Mouse (Mus musculus): ENCODE measurements around the gene Fam189a1. TPM values are rescaled to one million over a fixed set of nuclear protein-coding genes. Genes with fewer than 3 reads are reported as not detected.
A peak's percentile ranks its signal among the peaks of the same experiment; 100 is the strongest.

Fam189a1 gene
- polyA plus RNA-seq, 1 experiment from 2014 or later: 3.6 TPM

GRCm38 (mm10) chr7:64847366-64847899, 308.9 kb downstream of the Fam189a1 start:
- WGBS: 78% methylated on average over 5 of the region's 5 CpGs
- Histone ChIP-seq H3K27ac (replicated peaks; ENCODE audit: low read depth, low read length) (no peak overlapping the region), H3K4me1 (ENCODE audit: control insufficient read depth, insufficient read depth, low read length) (no peaks in the 10 kb centered on the region), H3K9me3 (ENCODE audit: control insufficient read depth, low read length) (no peaks in the 10 kb centered on the region), H3K4me2 (ENCODE audit: low read depth, low read length) (no peak overlapping the region), H3K4me3 (ENCODE audit: low read depth, low read length) (no peak overlapping the region), H3K9ac (ENCODE audit: low read depth, low read length) (no peak overlapping the region), H3K27me3 (replicated peaks; ENCODE audit: control insufficient read depth, insufficient read depth, low read length) (no peaks in the 10 kb centered on the region), H3K36me3 (ENCODE audit: control insufficient read depth, insufficient read depth, low read length) (no peaks in the 10 kb centered on the region)
- DNase-seq (ENCODE audit: low spot score): no peak
- ATAC-seq (ENCODE audit: low read depth): no peak

- Histone ChIP-seq H3K4me1 (ENCODE audit: control insufficient read depth, insufficient read depth, low read length) (no peaks in the 10 kb centered on the region), H3K9ac (ENCODE audit: low read depth, low read length) (no peak overlapping the region), H3K27ac (replicated peaks; ENCODE audit: low read depth, low read length) (no peak overlapping the region), H3K9me3 (ENCODE audit: control insufficient read depth, low read length) (no peaks in the 10 kb centered on the region), H3K4me2 (ENCODE audit: low read depth, low read length) (no peak overlapping the region), H3K36me3 (ENCODE audit: control insufficient read depth, insufficient read depth, low read length) (no peaks in the 10 kb centered on the region), H3K27me3 (replicated peaks; ENCODE audit: control insufficient read depth, insufficient read depth, low read length) (no peaks in the 10 kb centered on the region), H3K4me3 (ENCODE audit: low read depth, low read length) (no peak overlapping the region)
- WGBS: 67% methylated on average over 3 of the region's 3 CpGs
- DNase-seq (ENCODE audit: low spot score): peak; percentile 63
- ATAC-seq (ENCODE audit: low read depth): no peak
Measured at GRCm38 (mm10) chr7:64846061-64846460, 310.3 kb downstream of the Fam189a1 start.

GRCm38 (mm10) chr7:64840946-64841659, 315.3 kb downstream of the Fam189a1 start:
- 40% methylated on average over 10 of the region's 10 CpGs for WGBS
- ATAC-seq (ENCODE audit: low read depth): no peak; the same call in 1 of the 2 replicates
- Histone ChIP-seq H3K4me3 (ENCODE audit: low read depth, low read length) (no peak overlapping the region), H3K27me3 (replicated peaks; ENCODE audit: control insufficient read depth, insufficient read depth, low read length) (no peaks in the 10 kb centered on the region), H3K9me3 (ENCODE audit: control insufficient read depth, low read length) (no peaks in the 10 kb centered on the region), H3K4me2 (ENCODE audit: low read depth, low read length) (no peak overlapping the region), H3K36me3 (ENCODE audit: control insufficient read depth, insufficient read depth, low read length) (no peaks in the 10 kb centered on the region), H3K27ac (replicated peaks; ENCODE audit: low read depth, low read length) (no peak overlapping the region), H3K9ac (ENCODE audit: low read depth, low read length) (no peak overlapping the region), H3K4me1 (ENCODE audit: control insufficient read depth, insufficient read depth, low read length) (peaks cover 15% of the 10 kb centered on the region)
- DNase-seq (ENCODE audit: low spot score): peak; percentile 14

GRCm38 (mm10) chr7:64840576-64840895, 315.8 kb downstream of the Fam189a1 start:
- Histone ChIP-seq H3K36me3 (ENCODE audit: control insufficient read depth, insufficient read depth, low read length) (no peaks in the 10 kb centered on the region), H3K4me3 (ENCODE audit: low read depth, low read length) (no peak overlapping the region), H3K9ac (ENCODE audit: low read depth, low read length) (no peak overlapping the region), H3K4me2 (ENCODE audit: low read depth, low read length) (peak overlapping the region; percentile 56), H3K4me1 (ENCODE audit: control insufficient read depth, insufficient read depth, low read length) (peaks cover 15% of the 10 kb centered on the region), H3K9me3 (ENCODE audit: control insufficient read depth, low read length) (peaks cover under 1% of the 10 kb centered on the region; the same call in 1 of the 2 replicates), H3K27me3 (replicated peaks; ENCODE audit: control insufficient read depth, insufficient read depth, low read length) (no peaks in the 10 kb centered on the region), H3K27ac (replicated peaks; ENCODE audit: low read depth, low read length) (no peak overlapping the region)
- WGBS: 67% methylated on average over 1 of the region's 1 CpGs
- DNase-seq (ENCODE audit: low spot score) (no peak), ATAC-seq (ENCODE audit: low read depth) (no peak)

- Histone ChIP-seq H3K9ac (ENCODE audit: low read depth, low read length) (peak overlapping the region; percentile 49), H3K27ac (replicated peaks; ENCODE audit: low read depth, low read length) (no peak overlapping the region; the same call in 1 of the 2 replicates), H3K27me3 (replicated peaks; ENCODE audit: control insufficient read depth, insufficient read depth, low read length) (no peaks in the 10 kb centered on the region), H3K4me2 (ENCODE audit: low read depth, low read length) (peak overlapping the region; percentile 56), H3K4me3 (ENCODE audit: low read depth, low read length) (peak overlapping the region; percentile 24), H3K9me3 (ENCODE audit: control insufficient read depth, low read length) (peaks cover 6% of the 10 kb centered on the region; the same call in 1 of the 2 replicates), H3K36me3 (ENCODE audit: control insufficient read depth, insufficient read depth, low read length) (no peaks in the 10 kb centered on the region), H3K4me1 (ENCODE audit: control insufficient read depth, insufficient read depth, low read length) (peaks cover 15% of the 10 kb centered on the region)
- DNase-seq (ENCODE audit: low spot score): peak; percentile 94
- WGBS: 2% methylated on average over 21 of the region's 21 CpGs
- ATAC-seq (ENCODE audit: low read depth): peak; percentile 94
Measured at GRCm38 (mm10) chr7:64839801-64840575, 316.4 kb downstream of the Fam189a1 start.

- H3K27ac ChIP-seq (replicated peaks; ENCODE audit: low read depth, low read length): no peak overlapping the region
- peak overlapping the region; percentile 56 for H3K4me2 ChIP-seq (ENCODE audit: low read depth, low read length)
- DNase-seq (ENCODE audit: low spot score) (no peak), ATAC-seq (ENCODE audit: low read depth) (no peak; the same call in 1 of the 2 replicates)
- H3K4me3 ChIP-seq (ENCODE audit: low read depth, low read length): no peak overlapping the region
- H3K36me3 ChIP-seq (ENCODE audit: control insufficient read depth, insufficient read depth, low read length): no peaks in the 10 kb centered on the region
- H3K9ac ChIP-seq (ENCODE audit: low read depth, low read length): no peak overlapping the region
- H3K9me3 ChIP-seq (ENCODE audit: control insufficient read depth, low read length): peaks cover 6% of the 10 kb centered on the region; the same call in 1 of the 2 replicates
- 65% methylated on average over 2 of the region's 2 CpGs for whole genome bisulfite sequencing
- H3K4me1 ChIP-seq (ENCODE audit: control insufficient read depth, insufficient read depth, low read length): peaks cover 15% of the 10 kb centered on the region
- no peaks in the 10 kb centered on the region for H3K27me3 ChIP-seq (replicated peaks; ENCODE audit: control insufficient read depth, insufficient read depth, low read length)
Measured at GRCm38 (mm10) chr7:64839281-64839680, 317.1 kb downstream of the Fam189a1 start.

- Histone ChIP-seq H3K27me3 (replicated peaks; ENCODE audit: control insufficient read depth, insufficient read depth, low read length) (no peaks in the 10 kb centered on the region), H3K9ac (ENCODE audit: low read depth, low read length) (no peak overlapping the region), H3K4me1 (ENCODE audit: control insufficient read depth, insufficient read depth, low read length) (no peaks in the 10 kb centered on the region), H3K4me2 (ENCODE audit: low read depth, low read length) (no peak overlapping the region), H3K9me3 (ENCODE audit: control insufficient read depth, low read length) (peaks cover 5% of the 10 kb centered on the region; the same call in 1 of the 2 replicates), H3K36me3 (ENCODE audit: control insufficient read depth, insufficient read depth, low read length) (no peaks in the 10 kb centered on the region), H3K4me3 (ENCODE audit: low read depth, low read length) (no peak overlapping the region), H3K27ac (replicated peaks; ENCODE audit: low read depth, low read length) (no peak overlapping the region)
- 47% methylated on average over 5 of the region's 5 CpGs for WGBS
- no peak for DNase-seq (ENCODE audit: low spot score)
- no peak for ATAC-seq (ENCODE audit: low read depth)
Measured at GRCm38 (mm10) chr7:64830214-64830995, 326.0 kb downstream of the Fam189a1 start.

GRCm38 (mm10) chr7:64821081-64821480, 335.3 kb downstream of the Fam189a1 start:
- ATAC-seq (ENCODE audit: low read depth): no peak
- H3K4me1 ChIP-seq (ENCODE audit: control insufficient read depth, insufficient read depth, low read length): no peaks in the 10 kb centered on the region
- 78% methylated on average over 5 of the region's 5 CpGs for WGBS

More at GRCm38 (mm10) chr7:64821081-64821480, 335.3 kb downstream of the Fam189a1 start:
- Histone ChIP-seq H3K27me3 (replicated peaks; ENCODE audit: control insufficient read depth, insufficient read depth, low read length) (no peaks in the 10 kb centered on the region), H3K9ac (ENCODE audit: low read depth, low read length) (no peak overlapping the region), H3K4me3 (ENCODE audit: low read depth, low read length) (no peak overlapping the region), H3K4me2 (ENCODE audit: low read depth, low read length) (no peak overlapping the region), H3K9me3 (ENCODE audit: control insufficient read depth, low read length) (no peaks in the 10 kb centered on the region), H3K36me3 (ENCODE audit: control insufficient read depth, insufficient read depth, low read length) (no peaks in the 10 kb centered on the region), H3K27ac (replicated peaks; ENCODE audit: low read depth, low read length) (no peak overlapping the region)
- no peak for DNase-seq (ENCODE audit: low spot score)
